Mouse (Mus musculus) C2C12 (cell line): Measurements from ENCODE around the gene Gnb3.

Experiments
- CTCF ChIP-seq: IDR thresholded peaks from one replicate; pipeline ENCODE4 v1.5.1; 2011; ENCODE audit not compliant: control insufficient read depth, insufficient read depth, insufficient read length
- USF1 ChIP-seq: IDR thresholded peaks from one replicate; pipeline ENCODE4 v1.6.1; 2011; ENCODE audit warnings: low read depth, mild to moderate bottlenecking, control low read depth, moderate library complexity

DNA sequence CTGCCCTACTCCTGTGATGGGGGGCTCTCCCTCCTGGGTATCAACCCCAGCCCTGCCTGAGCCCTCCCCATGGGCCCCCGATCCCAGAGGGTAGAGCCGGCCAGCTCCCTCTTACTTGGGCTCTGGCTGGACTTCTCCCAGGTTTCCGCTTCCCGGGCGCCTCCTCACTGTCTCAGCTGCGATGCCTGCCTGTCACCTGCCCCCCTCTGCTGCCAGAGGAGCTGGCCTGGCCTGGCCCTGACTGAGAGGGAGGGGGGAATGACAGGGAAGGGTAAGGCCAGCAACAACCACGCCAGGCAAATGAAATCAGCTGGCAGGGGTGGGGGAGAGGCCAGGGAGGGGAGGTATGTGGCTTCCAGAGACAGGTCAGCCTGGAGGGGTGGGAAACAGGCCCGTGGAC, 270 bp downstream of the Gnb3 start:
- TF ChIP-seq CTCF = no peak
- TF ChIP-seq USF1 = no peak
